Mouse (Mus musculus) testis, adult 2 months (tissue): ENCODE measurements at regions not wholly inside any gene's neighbourhood (a gene's known extent, or its start where the extent isn't known, plus 50 kb on each side); places are given as distances from the start of the nearest gene placed in this dataset.

ENCODE experiments used
- H3K27ac ChIP-seq: fragments of 200-500 bp; 2 replicates; pipeline ENCODE4 v1.5.1; 2012; ENCODE audit warnings: low read depth, low read length; ENCODE audit not compliant: control insufficient read depth, insufficient read depth
- H3K27me3 ChIP-seq: fragments of 200-500 bp; 2 replicates; pipeline ENCODE4 v1.6.1; 2012; ENCODE audit warnings: mild to moderate bottlenecking, low read length, moderate library complexity; ENCODE audit not compliant: control insufficient read depth, insufficient read depth
- H3K36me3 ChIP-seq: fragments of 200-500 bp; 2 replicates; pipeline ENCODE4 v1.6.1; 2012; ENCODE audit warnings: mild to moderate bottlenecking, low read length; ENCODE audit not compliant: control insufficient read depth, insufficient read depth
- H3K4me1 ChIP-seq: fragments of 200-500 bp; 2 replicates; pipeline ENCODE4 v1.6.1; 2012; ENCODE audit warnings: low read length; ENCODE audit not compliant: control insufficient read depth, insufficient read depth
- H3K4me3 ChIP-seq: fragments of 200-500 bp; 2 replicates; pipeline ENCODE4 v1.5.1; 2012; ENCODE audit warnings: low read depth, mild to moderate bottlenecking, low read length, moderate library complexity, mixed read lengths; ENCODE audit not compliant: control insufficient read depth
- CTCF ChIP-seq: fragments of 200-500 bp; IDR thresholded peaks from 2 replicates; pipeline ENCODE4 v1.5.1; 2012; ENCODE audit warnings: low read depth, mild to moderate bottlenecking, inconsistent platforms, low read length, moderate library complexity; ENCODE audit not compliant: control insufficient read depth, insufficient read depth, insufficient replicate concordance
- POLR2A ChIP-seq: fragments of 200-500 bp; IDR thresholded peaks from 2 replicates; pipeline ENCODE4 v1.6.1; 2012; ENCODE audit warnings: low read depth, mild to moderate bottlenecking, inconsistent platforms, low read length, moderate library complexity; ENCODE audit not compliant: control insufficient read depth

GRCm38 (mm10) chr1:81593280-81594182 lies 516.8 kb downstream of the Nyap2 start:
- Histone ChIP-seq H3K27me3 (no peaks in the 10 kb centered on the region), H3K27ac (no peak overlapping the region), H3K4me3 (no peak overlapping the region), H3K4me1 (no peaks in the 10 kb centered on the region), H3K36me3 (no peaks in the 10 kb centered on the region)
- TF ChIP-seq CTCF = no peak
- TF ChIP-seq POLR2A = no peak

- TF ChIP-seq CTCF (no peak), POLR2A (no peak)
- Histone ChIP-seq H3K36me3 (no peaks in the 10 kb centered on the region), H3K4me1 (no peaks in the 10 kb centered on the region), H3K4me3 (no peak overlapping the region), H3K27ac (no peak overlapping the region), H3K27me3 (no peaks in the 10 kb centered on the region)
Observed at GRCm38 (mm10) chr1:81594183-81594515, 517.4 kb downstream of the Nyap2 start.

GRCm38 (mm10) chr1:81594606-81595005 lies 517.9 kb downstream of the Nyap2 start:
- H3K4me3 ChIP-seq = no peak overlapping the region
- no peak for TF ChIP-seq POLR2A
- no peak for TF ChIP-seq CTCF
- H3K4me1 ChIP-seq = no peaks in the 10 kb centered on the region
- H3K27ac ChIP-seq = no peak overlapping the region
- no peaks in the 10 kb centered on the region for H3K27me3 ChIP-seq
- H3K36me3 ChIP-seq = no peaks in the 10 kb centered on the region

- Histone ChIP-seq H3K27ac (no peak overlapping the region), H3K4me3 (no peak overlapping the region), H3K4me1 (no peaks in the 10 kb centered on the region), H3K27me3 (no peaks in the 10 kb centered on the region), H3K36me3 (no peaks in the 10 kb centered on the region)
- TF ChIP-seq CTCF (no peak), POLR2A (no peak)
Observed at GRCm38 (mm10) chr1:81608772-81609171, 532.0 kb downstream of the Nyap2 start.

GRCm38 (mm10) chr1:81618880-81619279 lies 542.1 kb downstream of the Nyap2 start:
- Histone ChIP-seq H3K4me3 (no peak overlapping the region), H3K27ac (no peak overlapping the region), H3K36me3 (no peaks in the 10 kb centered on the region), H3K4me1 (no peaks in the 10 kb centered on the region), H3K27me3 (no peaks in the 10 kb centered on the region)
- TF ChIP-seq CTCF = no peak
- TF ChIP-seq POLR2A = no peak

GRCm38 (mm10) chr1:81624141-81624540 lies 547.4 kb downstream of the Nyap2 start:
- H3K27ac ChIP-seq = no peak overlapping the region
- no peaks in the 10 kb centered on the region for H3K27me3 ChIP-seq
- H3K4me3 ChIP-seq = no peak overlapping the region
- no peaks in the 10 kb centered on the region for H3K4me1 ChIP-seq
- no peaks in the 10 kb centered on the region for H3K36me3 ChIP-seq
- TF ChIP-seq CTCF (no peak), POLR2A (no peak)

- H3K4me3 ChIP-seq = no peak overlapping the region
- no peaks in the 10 kb centered on the region for H3K27me3 ChIP-seq
- TF ChIP-seq POLR2A = no peak
- no peak for TF ChIP-seq CTCF
- H3K4me1 ChIP-seq = no peaks in the 10 kb centered on the region
- no peaks in the 10 kb centered on the region for H3K36me3 ChIP-seq
- no peak overlapping the region for H3K27ac ChIP-seq
Observed at GRCm38 (mm10) chr1:81632704-81633103, 556.0 kb downstream of the Nyap2 start.
